Mouse (Mus musculus): ENCODE measurements at regions not wholly inside any gene's neighbourhood (a gene's known extent, or its start where the extent isn't known, plus 50 kb on each side); places are given as distances from the start of the nearest gene placed in this dataset.

- no peak overlapping the region for H3K4me3 ChIP-seq (replicated peaks)
- no peak overlapping the region for H3K4me2 ChIP-seq (replicated peaks)
- 45% methylated on average over 12 of the region's 12 CpGs for WGBS
- no peaks in the 10 kb centered on the region; the same call in 1 of the 2 replicates for H3K27me3 ChIP-seq
- no peaks in the 10 kb centered on the region for H3K9me3 ChIP-seq (replicated peaks)
- H3K4me1 ChIP-seq = no peaks in the 10 kb centered on the region; the same call in 1 of the 2 replicates
- H3K36me3 ChIP-seq = no peaks in the 10 kb centered on the region
- no peak for ATAC-seq (ENCODE audit: insufficient number of reproducible peaks, low FRiP score, low TSS enrichment, low read depth)
- H3K27ac ChIP-seq (replicated peaks) = 0 out of 2 replicates have a peak overlapping the region, but pooled peaks have one; percentile 1
- H3K9ac ChIP-seq = no peak overlapping the region
Observed at GRCm38 (mm10) chr7:78971644-78972313, 58.6 kb downstream of the Isg20 start.

- Histone ChIP-seq H3K4me3 (replicated peaks) (peak overlapping the region; percentile 44), H3K9me3 (replicated peaks) (no peaks in the 10 kb centered on the region), H3K4me1 (peaks cover 12% of the 10 kb centered on the region; the same call in 1 of the 2 replicates), H3K27me3 (no peaks in the 10 kb centered on the region), H3K9ac (no peak overlapping the region), H3K4me2 (replicated peaks) (peak overlapping the region; percentile 79), H3K36me3 (no peaks in the 10 kb centered on the region), H3K27ac (replicated peaks) (peak overlapping the region; percentile 72)
- peak; percentile 19; the same call in 1 of the 2 replicates for ATAC-seq (ENCODE audit: insufficient number of reproducible peaks, low FRiP score, low TSS enrichment, low read depth)
- WGBS = 25% methylated on average over 5 of the region's 5 CpGs
Observed at GRCm38 (mm10) chr7:78989751-78990206, 63.5 kb upstream of the Acan start.

GRCm38 (mm10) chr7:78990302-78991038, 62.8 kb upstream of the Acan start:
- H3K4me1 ChIP-seq = peaks cover 12% of the 10 kb centered on the region; the same call in 1 of the 2 replicates
- peak overlapping the region; percentile 79 for H3K4me2 ChIP-seq (replicated peaks)
- H3K9me3 ChIP-seq (replicated peaks) = no peaks in the 10 kb centered on the region
- H3K4me3 ChIP-seq (replicated peaks) = peak overlapping the region; percentile 44
- H3K36me3 ChIP-seq = no peaks in the 10 kb centered on the region
- H3K27me3 ChIP-seq = no peaks in the 10 kb centered on the region
- ATAC-seq (ENCODE audit: insufficient number of reproducible peaks, low FRiP score, low TSS enrichment, low read depth) = peak; percentile 89
- H3K27ac ChIP-seq (replicated peaks) = peak overlapping the region; percentile 72
- no peak overlapping the region; the same call in 1 of the 2 replicates for H3K9ac ChIP-seq
- 3% methylated on average over 27 of the region's 27 CpGs for WGBS

DNA sequence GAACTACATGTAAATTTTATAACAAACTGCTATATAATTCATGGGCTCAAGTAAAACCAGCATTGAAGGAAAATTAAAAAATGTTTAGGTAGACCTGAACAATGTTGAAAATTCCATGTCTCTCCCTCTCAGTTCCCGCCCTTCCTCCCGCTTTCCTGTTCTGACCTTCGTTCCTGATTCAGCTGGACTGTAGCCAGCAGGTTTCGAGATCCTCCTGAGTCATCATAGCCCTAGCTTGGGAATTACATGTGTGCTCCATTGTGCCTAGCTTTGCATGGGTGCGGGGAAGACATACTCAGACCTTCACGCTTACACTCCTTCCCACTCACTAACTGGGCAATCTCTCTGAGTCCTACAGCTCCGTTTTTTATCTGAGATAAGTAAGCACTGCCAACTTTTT, 60.3 kb upstream of the Acan start:
- H3K4me2 ChIP-seq (replicated peaks) = no peak overlapping the region
- no peak overlapping the region for H3K4me3 ChIP-seq (replicated peaks)
- H3K4me1 ChIP-seq = peaks cover 12% of the 10 kb centered on the region; the same call in 1 of the 2 replicates
- H3K27me3 ChIP-seq = no peaks in the 10 kb centered on the region
- no peak for ATAC-seq (ENCODE audit: insufficient number of reproducible peaks, low FRiP score, low TSS enrichment, low read depth)
- H3K36me3 ChIP-seq = no peaks in the 10 kb centered on the region
- no peak overlapping the region for H3K27ac ChIP-seq (replicated peaks)
- H3K9ac ChIP-seq = no peak overlapping the region
- no peaks in the 10 kb centered on the region for H3K9me3 ChIP-seq (replicated peaks)
- WGBS = 74% methylated on average over 7 of the region's 7 CpGs

- no peaks in the 10 kb centered on the region for H3K36me3 ChIP-seq
- no peak for ATAC-seq (ENCODE audit: insufficient number of reproducible peaks, low FRiP score, low TSS enrichment, low read depth)
- peaks cover 12% of the 10 kb centered on the region; the same call in 1 of the 2 replicates for H3K4me1 ChIP-seq
- WGBS = 81% methylated on average over 8 of the region's 8 CpGs
- no peaks in the 10 kb centered on the region for H3K27me3 ChIP-seq
- H3K9ac ChIP-seq = no peak overlapping the region
- H3K27ac ChIP-seq (replicated peaks) = no peak overlapping the region
- H3K4me2 ChIP-seq (replicated peaks) = no peak overlapping the region
- H3K4me3 ChIP-seq (replicated peaks) = no peak overlapping the region
- no peaks in the 10 kb centered on the region for H3K9me3 ChIP-seq (replicated peaks)
Observed at GRCm38 (mm10) chr7:78994134-78994533, 59.1 kb upstream of the Acan start.

DNA sequence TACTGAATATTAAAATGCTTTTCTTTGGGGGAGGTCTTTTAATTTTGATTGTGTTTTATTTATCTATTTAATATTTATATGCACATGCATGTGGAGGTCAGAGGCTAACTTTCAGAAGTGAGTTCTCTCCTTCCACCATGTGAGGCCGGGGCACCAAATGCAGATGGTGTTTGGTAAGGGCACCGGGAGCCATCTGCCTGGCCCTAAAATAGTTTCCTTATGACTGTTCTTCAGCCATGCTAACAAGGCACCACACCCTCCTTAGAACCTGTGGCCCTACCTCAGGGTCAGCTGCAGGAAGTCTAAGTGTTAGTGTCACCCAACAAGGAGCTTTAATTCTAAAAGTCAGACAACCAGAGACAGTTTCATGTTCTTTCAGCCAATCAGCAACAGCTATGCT, 58.2 kb upstream of the Acan start:
- no peaks in the 10 kb centered on the region for H3K9me3 ChIP-seq (replicated peaks)
- no peak overlapping the region for H3K9ac ChIP-seq
- no peaks in the 10 kb centered on the region for H3K36me3 ChIP-seq
- no peak overlapping the region for H3K4me2 ChIP-seq (replicated peaks)
- H3K4me1 ChIP-seq = peaks cover 9% of the 10 kb centered on the region; the same call in 1 of the 2 replicates
- no peak overlapping the region for H3K27ac ChIP-seq (replicated peaks)
- no peak for ATAC-seq (ENCODE audit: insufficient number of reproducible peaks, low FRiP score, low TSS enrichment, low read depth)
- 58% methylated on average over 2 of the region's 2 CpGs for WGBS
- H3K27me3 ChIP-seq = no peaks in the 10 kb centered on the region
- H3K4me3 ChIP-seq (replicated peaks) = no peak overlapping the region

DNA sequence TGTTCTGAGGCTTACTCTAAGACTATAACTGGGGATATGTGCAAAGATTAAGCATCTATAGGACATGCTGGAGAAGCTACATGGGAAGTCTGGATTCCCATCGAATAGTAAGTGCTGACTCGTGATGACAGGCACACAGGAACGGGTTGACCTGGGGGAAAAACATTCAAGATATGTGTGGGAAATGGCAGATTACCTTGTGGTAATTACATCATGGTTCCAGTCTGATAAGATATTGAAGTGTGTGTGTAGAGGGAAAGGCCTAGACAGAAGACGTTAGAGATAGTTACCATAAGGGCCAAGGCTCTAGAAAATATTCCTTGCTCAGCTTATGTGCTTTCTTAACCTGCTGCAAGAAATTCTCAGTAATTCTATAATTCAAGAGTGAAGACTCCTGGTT, 57.5 kb upstream of the Acan start:
- no peak for ATAC-seq (ENCODE audit: insufficient number of reproducible peaks, low FRiP score, low TSS enrichment, low read depth)
- H3K4me3 ChIP-seq (replicated peaks) = no peak overlapping the region
- no peak overlapping the region for H3K9ac ChIP-seq
- H3K4me1 ChIP-seq = peaks cover 1% of the 10 kb centered on the region; the same call in 1 of the 2 replicates
- 75% methylated on average over 4 of the region's 4 CpGs for WGBS
- no peaks in the 10 kb centered on the region for H3K27me3 ChIP-seq
- H3K9me3 ChIP-seq (replicated peaks) = no peaks in the 10 kb centered on the region
- H3K4me2 ChIP-seq (replicated peaks) = no peak overlapping the region
- no peaks in the 10 kb centered on the region for H3K36me3 ChIP-seq
- H3K27ac ChIP-seq (replicated peaks) = no peak overlapping the region

Data from embryonic facial prominence, embryonic 15.5 days (tissue).